Mouse (Mus musculus): Measurements from ENCODE around the gene Slc22a29. TPM values are rescaled to one million over a fixed set of nuclear protein-coding genes. Genes with fewer than 3 reads are reported as not detected.

Slc22a29 gene
- polyA plus RNA-seq (2012; rRNA removed), result not detected in 2 replicates

GRCm38 (mm10) chr19:8218800-8219199 is at the start of gene Slc22a29:
Gene Slc22a29 (minus strand): TSS chr19:8218900.

GRCm38 (mm10) chr19:8131881-8132280 is 86.8 kb downstream of the Slc22a29 start, which contains the start of gene Slc22a28:
Gene Slc22a28 (minus strand): TSS chr19:8131982.

Other genes with a start within 250 kb of the Slc22a29 start
- not detected in 2 replicates for gene Slc22a28, start 86.9 kb downstream of the Slc22a29 start, polyA plus RNA-seq (2012; rRNA removed)
- not detected in 2 replicates for gene Slc22a30, start 186.2 kb upstream of the Slc22a29 start, polyA plus RNA-seq (2012; rRNA removed)

Data from colon, adult 2 months (tissue).